Mouse (Mus musculus): Measurements from ENCODE around the gene Hs6st3.

Gene Hs6st3

DNA sequence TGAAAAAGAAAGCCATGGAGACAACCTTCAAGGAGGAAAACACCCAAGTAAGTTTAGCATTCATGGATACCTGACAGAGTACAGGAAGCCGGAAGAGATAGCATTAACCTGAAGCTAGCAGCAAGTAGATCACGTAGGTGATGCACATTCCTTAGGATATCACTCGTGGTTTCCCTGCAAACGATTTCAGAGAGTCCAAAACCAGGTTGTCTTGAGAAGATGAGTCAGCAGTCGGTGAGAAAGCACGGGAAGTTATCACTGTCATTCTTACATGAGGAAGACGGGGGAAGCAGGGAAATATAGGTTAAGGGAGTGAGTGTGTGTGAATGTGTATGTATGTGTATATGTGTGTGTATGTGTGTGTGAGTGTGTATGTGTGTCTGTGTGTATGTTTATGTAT, 65.4 kb downstream of the Hs6st3 start:
- no peak for TF ChIP-seq GATA4 (IDR thresholded peaks at IDR 0.05; ENCODE audit: insufficient replicate concordance, low read length)

DNA sequence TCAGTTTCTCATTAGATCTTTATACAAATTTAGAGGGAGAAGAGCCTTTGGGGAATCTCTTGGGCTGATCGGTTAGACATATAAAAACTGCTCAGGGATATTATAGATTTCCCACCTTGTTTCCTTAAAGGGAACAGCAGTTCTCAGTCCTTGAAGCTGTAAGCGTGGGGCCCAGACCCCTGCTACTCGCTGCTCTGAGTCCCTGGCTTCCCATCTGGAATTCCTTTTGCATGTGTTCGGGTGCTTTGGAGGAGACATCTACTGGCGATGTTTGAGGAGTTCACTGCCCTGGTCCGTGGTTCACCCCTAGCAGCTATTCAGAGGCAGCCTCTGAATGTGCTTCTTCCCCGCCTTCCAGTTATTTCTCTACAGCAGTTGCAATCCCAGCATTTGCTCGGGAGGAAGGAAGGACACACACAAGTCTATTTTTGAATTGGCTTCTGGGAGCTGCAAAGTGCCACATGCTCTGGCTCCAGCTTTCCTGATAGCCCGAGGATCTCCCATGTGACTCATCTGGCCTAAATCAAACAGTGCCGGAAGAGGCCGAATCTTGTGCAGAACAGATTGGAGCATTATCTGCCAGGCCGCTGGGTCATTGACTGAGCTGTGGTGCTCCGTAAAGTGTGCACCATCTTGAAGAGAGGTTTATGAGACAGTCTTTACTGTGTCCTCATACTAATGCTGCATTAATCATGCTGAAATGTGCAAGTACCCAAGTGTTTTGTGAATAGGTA, 77.6 kb downstream of the Hs6st3 start:
- TF ChIP-seq GATA4 (IDR thresholded peaks at IDR 0.05; ENCODE audit: insufficient replicate concordance, low read length), result peak; percentile 85; the same call in 1 of the 2 replicates

DNA sequence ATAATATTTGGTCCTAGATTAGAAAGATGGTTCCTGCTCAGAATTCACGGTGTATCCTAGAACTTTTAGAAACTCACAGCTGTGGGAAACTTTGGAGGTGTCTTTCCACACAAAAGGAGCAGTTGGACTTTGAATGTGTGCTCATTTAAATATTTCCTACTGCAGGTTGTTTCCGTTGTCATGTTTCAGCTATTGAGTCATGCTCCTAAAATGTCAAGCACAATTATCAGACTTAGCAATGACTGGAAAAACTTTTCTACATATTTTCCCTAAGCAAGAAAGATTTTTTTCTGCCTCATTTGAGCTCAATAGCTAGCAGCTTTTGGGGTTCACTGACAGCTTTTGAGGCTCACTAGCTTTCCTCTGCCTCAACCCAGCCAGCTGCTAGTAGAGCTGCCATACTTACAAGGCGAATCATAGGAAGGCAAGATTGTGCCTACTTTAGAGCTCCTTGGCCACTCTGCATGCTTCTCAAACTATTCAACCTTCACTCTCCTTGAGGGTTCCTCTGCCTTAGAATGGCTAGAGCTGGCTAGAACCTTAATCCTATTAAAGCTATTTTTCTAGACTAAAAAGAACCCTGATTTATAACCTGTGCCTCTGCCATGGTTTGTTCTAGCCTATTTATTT, 89.7 kb downstream of the Hs6st3 start:
- no peak for TF ChIP-seq GATA4 (IDR thresholded peaks at IDR 0.05; ENCODE audit: insufficient replicate concordance, low read length)

DNA sequence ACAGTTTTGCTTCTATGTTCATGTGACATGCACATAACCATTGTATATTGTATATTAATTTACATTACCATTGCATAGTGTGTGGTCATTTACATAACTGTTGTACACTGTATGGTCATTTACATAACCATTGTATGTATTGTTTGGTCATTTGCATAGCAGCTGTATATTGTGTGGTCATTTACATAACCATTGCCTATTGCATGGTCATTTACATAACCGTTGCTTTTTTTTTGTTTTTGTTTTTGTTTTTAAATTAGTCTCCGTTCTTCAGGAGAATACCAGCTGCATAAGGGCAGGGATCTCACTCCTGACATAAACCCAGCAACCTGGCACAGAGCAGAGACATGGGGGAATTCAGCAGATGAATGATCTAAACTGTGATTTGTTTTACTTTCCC, 95.5 kb downstream of the Hs6st3 start:
- no peak for TF ChIP-seq GATA4 (IDR thresholded peaks at IDR 0.05; ENCODE audit: insufficient replicate concordance, low read length)

DNA sequence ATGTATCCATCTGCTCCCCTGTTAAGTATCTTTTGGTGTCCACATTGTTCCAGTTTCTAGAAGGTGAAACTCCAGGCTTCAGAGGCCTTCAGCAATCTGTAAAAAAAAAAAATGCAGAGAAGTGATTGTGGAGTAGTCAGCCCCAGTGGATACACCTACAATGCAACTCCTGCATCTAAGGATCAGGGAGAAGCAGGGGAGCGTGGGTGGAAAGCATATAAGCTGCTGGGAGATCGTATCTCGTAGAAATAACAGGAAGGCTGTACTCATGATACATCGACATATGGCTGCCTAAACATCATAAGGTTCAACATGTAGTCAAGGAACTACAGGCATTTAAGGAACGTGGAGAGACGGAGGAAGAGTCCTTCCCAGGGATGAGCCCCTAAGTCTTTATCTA, 109.0 kb downstream of the Hs6st3 start:
- TF ChIP-seq GATA4 (IDR thresholded peaks at IDR 0.05; ENCODE audit: insufficient replicate concordance, low read length), result no peak

DNA sequence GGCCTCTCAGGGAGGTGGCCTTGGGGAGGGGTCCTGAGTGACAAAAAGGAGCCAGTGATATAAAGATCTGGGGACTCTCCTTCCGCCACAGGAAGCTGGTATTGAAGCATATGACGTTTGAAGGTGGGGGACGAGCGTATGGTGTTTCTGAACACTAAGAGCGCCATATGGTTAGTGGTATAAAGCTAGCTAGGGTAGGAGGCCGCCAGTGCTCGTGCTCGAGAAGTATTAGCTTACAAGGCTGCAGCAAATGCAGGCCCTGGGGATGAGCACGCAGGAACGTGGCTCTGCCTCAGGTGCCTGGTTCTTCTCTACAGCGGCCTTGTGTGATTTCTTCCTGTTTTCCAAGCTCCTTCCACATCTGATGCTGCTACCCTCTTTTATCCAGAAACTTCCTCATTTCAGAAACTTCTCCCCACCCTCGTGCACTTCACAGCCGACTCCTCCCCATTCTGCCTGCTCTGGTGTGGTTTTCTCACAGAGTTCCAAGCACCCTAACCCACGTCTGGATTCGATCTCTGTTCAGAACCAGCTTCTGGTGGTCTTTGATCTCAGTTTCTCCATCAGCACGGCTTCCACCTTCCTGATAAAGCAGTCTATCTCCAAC, 110.0 kb downstream of the Hs6st3 start:
- no peak for TF ChIP-seq GATA4 (IDR thresholded peaks at IDR 0.05; ENCODE audit: insufficient replicate concordance, low read length)

DNA sequence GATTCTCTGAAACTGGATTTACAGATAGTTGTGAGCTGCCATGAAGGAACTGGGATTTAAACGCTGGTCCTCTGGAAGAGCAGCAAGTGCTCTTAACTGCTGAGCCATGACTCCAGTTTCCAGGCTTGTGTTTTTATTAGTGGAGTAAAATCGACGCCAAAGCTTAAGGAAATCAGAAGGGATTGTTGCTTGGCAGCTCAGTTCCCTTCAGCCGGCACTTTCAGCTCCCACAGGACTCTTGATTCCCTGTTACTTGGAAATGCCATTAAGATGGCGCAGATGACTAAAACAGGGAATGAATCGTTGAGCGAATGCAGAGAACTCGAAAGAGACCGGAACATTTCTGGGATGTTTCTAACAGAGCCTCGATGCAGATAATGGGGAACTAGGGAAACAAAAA, 112.2 kb downstream of the Hs6st3 start:
- no peak for TF ChIP-seq GATA4 (IDR thresholded peaks at IDR 0.05; ENCODE audit: insufficient replicate concordance, low read length)

DNA sequence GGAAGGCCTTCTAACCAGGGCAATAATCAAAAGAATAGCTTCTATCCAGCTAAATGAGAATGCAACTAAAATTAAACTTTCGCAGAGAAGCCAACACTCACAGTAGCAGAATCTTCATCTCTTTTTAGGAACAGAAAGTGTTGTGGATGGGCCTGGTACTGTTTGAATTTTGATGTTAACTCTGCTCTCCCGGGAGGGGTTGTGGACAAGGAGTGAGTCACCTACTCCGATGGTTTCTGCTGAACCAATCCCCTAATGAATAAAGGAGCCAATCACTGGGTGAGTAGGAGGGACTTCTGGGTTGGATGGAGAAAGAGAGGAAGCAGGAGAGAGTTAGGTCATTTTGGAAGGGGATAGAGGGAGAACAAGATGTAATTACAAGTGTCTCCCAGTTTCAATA, 117.3 kb downstream of the Hs6st3 start:
- TF ChIP-seq GATA4 (IDR thresholded peaks at IDR 0.05; ENCODE audit: insufficient replicate concordance, low read length), result no peak

DNA sequence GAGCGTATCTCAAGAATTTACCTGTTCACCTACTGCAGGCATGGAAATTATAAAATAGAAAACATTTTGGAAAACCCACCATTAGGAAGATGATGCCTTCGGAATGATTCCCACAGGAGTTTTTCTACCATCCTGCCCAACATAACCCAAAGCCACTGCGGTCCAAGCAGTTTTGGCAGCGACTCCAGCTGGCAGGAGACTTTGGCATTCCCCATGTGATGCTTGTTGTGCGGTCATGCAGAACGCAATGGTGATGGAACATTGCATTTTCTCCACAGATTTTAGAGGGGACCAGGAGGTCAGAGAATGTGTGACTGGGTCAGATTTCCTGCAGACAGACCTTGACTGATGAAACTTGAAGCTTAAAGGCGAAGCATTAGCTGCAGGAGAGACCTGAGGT, 118.9 kb downstream of the Hs6st3 start:
- no peak for TF ChIP-seq GATA4 (IDR thresholded peaks at IDR 0.05; ENCODE audit: insufficient replicate concordance, low read length)

DNA sequence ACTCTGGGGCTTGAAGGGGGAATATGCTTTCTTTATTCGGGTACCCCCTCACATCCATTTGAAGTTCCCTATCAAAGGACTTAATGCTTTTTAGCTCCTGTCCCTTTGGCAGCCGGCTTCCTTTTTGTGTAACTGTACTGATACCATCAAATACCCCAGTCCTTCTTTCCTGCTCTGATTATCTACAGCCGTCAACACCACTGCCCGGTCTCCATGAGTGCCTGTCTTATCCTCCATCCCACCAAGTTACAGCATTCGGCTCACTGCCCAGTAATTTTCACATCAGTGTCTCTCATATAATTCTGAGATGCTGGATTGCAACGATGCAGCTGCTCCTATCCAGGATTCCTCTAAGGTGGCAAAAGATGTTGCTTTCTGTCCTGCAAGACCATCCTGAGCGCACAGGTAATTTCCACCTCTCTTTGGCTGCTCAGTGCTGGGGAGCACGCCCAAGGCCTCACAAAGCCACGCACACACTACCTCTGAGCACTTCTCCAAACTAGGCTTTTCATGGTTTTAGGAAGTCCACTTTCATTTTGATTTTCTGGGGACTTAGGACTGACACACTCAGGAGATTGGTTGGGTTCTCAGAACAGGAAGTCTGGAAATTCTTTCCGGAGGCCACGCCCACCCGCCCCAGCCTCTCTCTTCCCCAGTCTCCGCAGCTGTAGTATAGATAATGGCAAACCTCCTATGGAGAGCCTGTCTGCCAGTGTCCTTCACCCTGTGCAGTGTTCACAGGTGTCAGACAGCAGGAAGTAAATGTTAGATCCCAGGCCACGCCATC, 122.2 kb downstream of the Hs6st3 start:
- TF ChIP-seq GATA4 (IDR thresholded peaks at IDR 0.05; ENCODE audit: insufficient replicate concordance, low read length), result no peak

DNA sequence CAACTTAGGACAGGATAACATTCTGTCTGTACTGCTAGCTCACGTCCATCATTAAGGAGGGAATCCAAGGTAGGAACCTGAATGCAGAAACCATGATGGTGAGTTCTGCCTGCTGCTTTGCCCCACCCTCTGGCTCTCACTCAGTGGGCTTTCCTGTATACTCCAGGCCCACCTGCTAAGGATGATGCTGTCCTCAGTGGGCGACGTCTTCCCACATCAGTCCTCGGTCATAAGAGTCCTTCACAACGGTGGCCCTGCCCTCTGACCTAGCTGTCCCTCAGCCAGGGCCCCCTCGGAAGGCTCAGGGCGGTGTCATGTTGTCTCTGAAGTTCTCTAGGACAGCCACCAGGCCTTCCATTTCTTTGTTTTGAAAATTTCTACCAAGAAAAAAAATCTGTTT, 128.2 kb downstream of the Hs6st3 start:
- no peak for TF ChIP-seq GATA4 (IDR thresholded peaks at IDR 0.05; ENCODE audit: insufficient replicate concordance, low read length)

DNA sequence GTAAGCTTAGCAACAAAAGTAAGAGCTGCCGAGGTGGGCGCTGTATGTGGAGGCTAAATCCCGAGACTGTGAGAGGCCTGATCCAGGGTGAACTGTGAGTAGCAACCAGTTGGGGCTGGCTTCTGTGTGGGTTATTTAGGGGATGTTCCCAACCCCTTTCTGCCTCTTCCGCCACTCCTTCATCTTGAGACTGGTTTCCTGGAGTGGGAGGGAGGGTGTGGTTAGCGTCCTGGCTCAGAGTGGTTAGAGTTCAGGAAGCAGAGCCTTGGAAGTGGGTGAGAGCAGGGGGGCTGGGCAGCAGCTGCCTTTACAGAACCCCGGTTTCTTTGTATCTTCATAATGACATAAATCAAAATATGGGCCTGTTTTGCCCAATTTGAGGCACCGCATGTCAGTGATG, 134.9 kb downstream of the Hs6st3 start:
- no peak for TF ChIP-seq GATA4 (IDR thresholded peaks at IDR 0.05; ENCODE audit: insufficient replicate concordance, low read length)

DNA sequence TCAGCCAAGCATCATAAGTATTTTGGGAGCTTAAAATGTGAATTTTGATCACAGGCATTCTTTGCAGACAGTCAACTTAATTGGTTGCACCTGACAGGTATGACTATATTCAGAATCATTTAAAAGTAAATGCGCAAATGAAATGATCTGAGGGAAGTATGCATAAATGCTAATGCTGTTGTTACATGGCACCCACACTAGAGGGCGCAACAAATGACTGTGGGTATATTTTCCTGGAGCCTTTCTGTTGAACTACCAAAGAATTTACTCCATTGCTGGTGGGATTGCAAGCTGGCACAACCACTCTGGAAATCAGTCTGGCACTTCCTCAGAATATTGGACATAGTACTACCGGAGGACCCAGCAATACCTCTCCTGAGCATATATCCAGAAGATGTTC, 145.8 kb downstream of the Hs6st3 start:
- no peak for TF ChIP-seq GATA4 (IDR thresholded peaks at IDR 0.05; ENCODE audit: insufficient replicate concordance, low read length)

DNA sequence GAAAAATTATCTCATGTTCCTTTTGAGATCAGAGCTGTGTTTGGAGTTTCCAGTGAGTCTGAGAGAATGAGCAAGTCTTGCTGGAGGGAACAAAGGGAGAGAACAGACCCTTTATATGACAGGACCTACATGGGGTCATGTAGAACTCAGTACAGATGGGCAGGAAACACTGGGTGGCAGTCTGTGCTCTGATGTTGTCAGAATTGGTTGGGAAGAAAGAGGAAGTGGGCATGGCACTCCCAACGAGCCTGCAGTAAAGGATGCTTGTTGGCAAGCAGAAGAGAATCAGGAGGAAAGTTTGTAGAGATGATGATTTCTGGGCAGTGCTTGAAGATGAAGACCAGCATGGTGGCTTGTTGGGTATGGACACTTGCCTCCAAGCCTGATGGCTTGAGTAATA, 151.5 kb downstream of the Hs6st3 start:
- TF ChIP-seq GATA4 (IDR thresholded peaks at IDR 0.05; ENCODE audit: insufficient replicate concordance, low read length), result no peak

DNA sequence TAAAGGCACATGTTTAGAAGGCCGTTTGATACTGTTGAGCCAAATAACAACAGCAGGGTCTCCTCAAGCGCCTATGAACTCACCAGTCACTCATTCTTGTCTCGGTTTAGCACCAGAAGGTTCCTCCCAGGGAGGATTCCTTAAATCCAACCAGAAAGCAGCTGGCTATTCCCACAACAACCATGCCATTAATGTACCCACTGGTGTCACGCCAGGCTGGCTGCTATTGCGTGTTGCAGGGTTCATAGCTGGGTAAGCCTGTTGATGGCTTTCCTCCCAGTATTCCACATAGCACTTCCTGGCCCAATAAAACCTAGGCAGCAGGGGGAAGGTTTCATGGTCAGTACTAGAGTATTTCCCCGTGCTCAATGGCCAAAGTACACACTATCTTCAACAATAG, 155.9 kb downstream of the Hs6st3 start:
- no peak for TF ChIP-seq GATA4 (IDR thresholded peaks at IDR 0.05; ENCODE audit: insufficient replicate concordance, low read length)

DNA sequence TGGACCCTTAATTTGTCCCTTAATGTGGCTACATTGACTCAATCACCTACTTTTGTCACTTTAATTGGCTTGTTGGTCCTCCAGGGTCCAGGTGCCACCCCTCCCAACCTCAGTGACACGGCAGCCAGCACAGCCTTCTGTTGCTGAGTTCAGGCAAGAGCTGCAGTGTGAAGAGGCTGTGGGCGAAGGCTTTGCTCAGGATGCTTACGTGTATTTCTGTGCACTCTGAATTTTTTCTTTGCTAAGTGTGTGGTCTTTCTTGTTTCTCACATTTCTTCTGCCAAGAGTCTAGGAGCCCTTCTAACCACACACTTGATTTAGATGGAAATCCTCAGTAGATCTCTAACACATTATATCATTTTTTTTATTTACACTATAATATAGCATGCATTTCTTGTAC, 168.3 kb downstream of the Hs6st3 start:
- no peak for TF ChIP-seq GATA4 (IDR thresholded peaks at IDR 0.05; ENCODE audit: insufficient replicate concordance, low read length)
